Mouse (Mus musculus) spleen, adult 2 months (tissue): ENCODE measurements around the gene 2810004N23Rik. TPM values are rescaled to one million over a fixed set of nuclear protein-coding genes. Genes with fewer than 3 reads are reported as not detected.

ENCODE experiments used
- DNase-seq, 2 experiments: peaks; one replicate each; pipeline versions ENCODE4 v3.0.0 to v3.0.0-alpha.2; 2012 to 2021; ENCODE audit warnings: low spot score in 2 of 2, low read depth in 1 of 2
- H3K27ac ChIP-seq: fragments of 200-500 bp; 2 replicates; pipeline ENCODE4 v1.5.1; 2012; ENCODE audit warnings: low read length, inconsistent platforms; ENCODE audit not compliant: insufficient read depth
- H3K27me3 ChIP-seq: fragments of 200-500 bp; 2 replicates; pipeline ENCODE4 v1.6.1; 2012; ENCODE audit warnings: mild to moderate bottlenecking, moderate library complexity, low read length, inconsistent platforms; ENCODE audit not compliant: control insufficient read depth, insufficient read depth
- H3K36me3 ChIP-seq: fragments of 200-500 bp; 2 replicates; pipeline ENCODE4 v1.6.1; 2012; ENCODE audit warnings: mild to moderate bottlenecking, low read length, inconsistent platforms; ENCODE audit not compliant: control insufficient read depth, insufficient read depth
- H3K4me1 ChIP-seq: fragments of 200-500 bp; 2 replicates; pipeline ENCODE4 v1.6.1; 2011; ENCODE audit warnings: inconsistent platforms; ENCODE audit not compliant: control insufficient read depth, insufficient read depth, insufficient read length
- H3K4me3 ChIP-seq: fragments of 200-500 bp; 2 replicates; pipeline ENCODE4 v1.5.1; 2011; ENCODE audit warnings: mild to moderate bottlenecking, inconsistent platforms; ENCODE audit not compliant: insufficient read depth, insufficient read length; ENCODE audit errors: extremely low read depth
- CTCF ChIP-seq: fragments of 200-500 bp; IDR thresholded peaks from 2 replicates; pipeline ENCODE4 v1.5.1; 2011; ENCODE audit warnings: mild to moderate bottlenecking, inconsistent platforms; ENCODE audit not compliant: insufficient read depth, insufficient read length, insufficient replicate concordance; ENCODE audit errors: extremely low read depth
- POLR2A ChIP-seq: fragments of 200-500 bp; IDR thresholded peaks from 2 replicates; pipeline ENCODE4 v1.6.1; 2011; ENCODE audit warnings: low read depth, low read length, inconsistent platforms
- WGBS: fragments of 180-500 bp; shearing (Covaris S2); methylation state at CpG from one replicate; pipeline ENCODE4 v1.1.7; 2018; 5-methylcytosine and 5-hydroxymethylcytosine counted together
- polyA plus RNA-seq: library from polyadenylated mRNA; depleted of rRNA; stranded (reverse); fragments of >200 nt; gene quantifications from 2 replicates; pipeline ENCODE4 v1.2.3, GENCODE M21; 2012

2810004N23Rik gene
- polyA plus RNA-seq, 1 experiment = 8.2 TPM

DNA sequence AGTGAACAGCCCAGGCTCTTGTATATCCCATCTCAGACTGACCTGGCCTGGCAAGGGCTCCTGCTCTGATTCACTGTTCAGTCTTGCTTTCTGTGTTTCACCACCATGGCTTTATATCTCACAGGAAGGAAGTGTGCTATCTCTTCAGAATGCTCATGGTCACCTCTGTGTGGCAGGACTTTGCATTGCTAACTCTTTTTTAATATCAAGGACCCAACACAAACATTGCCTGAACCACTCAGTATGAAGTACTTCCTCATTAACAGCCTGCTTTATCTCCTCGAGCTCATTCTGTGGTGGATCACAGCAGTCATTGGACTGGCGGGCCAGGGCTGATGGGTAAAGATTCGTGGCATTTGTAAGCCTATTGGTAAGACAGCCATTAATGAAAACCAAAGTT lies 3.7 kb upstream of the 2810004N23Rik start:
- H3K27me3 ChIP-seq = no peaks in the 10 kb centered on the region
- no peak for DNase-seq
- no peak overlapping the region for H3K4me3 ChIP-seq
- peaks cover 5% of the 10 kb centered on the region for H3K36me3 ChIP-seq
- H3K4me1 ChIP-seq = peaks cover 14% of the 10 kb centered on the region; the same call in 1 of the 2 replicates
- WGBS = 37% methylated on average over 3 of the region's 3 CpGs
- no peak overlapping the region for H3K27ac ChIP-seq
- no peak for TF ChIP-seq POLR2A
- no peak for TF ChIP-seq CTCF

DNA sequence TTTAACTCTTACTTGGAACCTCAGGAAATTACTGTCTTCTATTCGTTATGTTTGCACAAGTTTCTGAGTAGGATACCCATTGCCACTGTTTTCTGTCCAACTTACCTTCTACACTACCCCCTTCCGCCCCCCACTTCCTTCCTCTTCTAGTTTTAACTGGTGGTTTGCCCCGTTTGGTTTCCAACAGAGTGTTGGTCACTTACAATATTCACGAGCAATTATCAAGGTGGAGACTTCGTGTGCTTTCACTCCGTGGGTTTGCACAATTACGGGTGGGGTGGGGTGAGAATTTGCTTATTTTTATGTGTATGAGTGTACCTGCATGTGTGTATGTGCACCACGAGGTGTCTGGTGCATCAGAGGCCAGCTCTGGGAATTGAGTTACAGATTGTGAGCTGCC lies 809 bp upstream of the 2810004N23Rik start:
- no peak for DNase-seq
- peaks cover 14% of the 10 kb centered on the region; the same call in 1 of the 2 replicates for H3K4me1 ChIP-seq
- no peaks in the 10 kb centered on the region for H3K27me3 ChIP-seq
- H3K27ac ChIP-seq = peak overlapping the region; percentile 84
- peaks cover 2% of the 10 kb centered on the region for H3K36me3 ChIP-seq
- TF ChIP-seq CTCF = no peak
- no peak for TF ChIP-seq POLR2A
- WGBS = 1% methylated on average over 8 of the region's 8 CpGs
- peak overlapping the region; percentile 84 for H3K4me3 ChIP-seq

DNA sequence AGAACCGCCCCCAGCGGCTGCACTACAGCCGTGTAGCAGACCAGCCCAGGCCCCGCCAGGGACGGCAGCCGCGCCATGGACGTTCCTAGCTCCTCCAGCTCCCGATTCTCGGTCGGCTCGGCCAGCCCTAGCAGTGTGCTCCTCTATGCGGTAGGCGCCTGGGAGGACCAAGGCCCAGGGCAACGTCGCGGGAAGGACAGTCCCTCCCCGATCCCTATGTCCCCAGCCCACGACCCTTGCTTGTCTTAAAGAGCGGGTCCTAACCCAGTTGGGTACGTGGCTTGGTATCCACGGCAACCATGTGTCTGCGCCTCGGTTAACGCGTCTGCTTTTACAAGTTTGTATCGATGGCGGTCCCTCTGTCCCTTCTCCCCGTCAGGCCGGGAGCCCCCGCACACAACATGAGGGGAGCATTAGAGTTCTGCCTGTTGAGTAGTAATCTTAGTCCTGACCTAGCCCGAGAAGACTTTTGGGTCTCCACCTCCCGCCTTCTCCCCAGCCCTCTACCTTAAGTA lies 300 bp upstream of the 2810004N23Rik start:
- peak overlapping the region; percentile 84 for H3K27ac ChIP-seq
- no peak for DNase-seq

DNA sequence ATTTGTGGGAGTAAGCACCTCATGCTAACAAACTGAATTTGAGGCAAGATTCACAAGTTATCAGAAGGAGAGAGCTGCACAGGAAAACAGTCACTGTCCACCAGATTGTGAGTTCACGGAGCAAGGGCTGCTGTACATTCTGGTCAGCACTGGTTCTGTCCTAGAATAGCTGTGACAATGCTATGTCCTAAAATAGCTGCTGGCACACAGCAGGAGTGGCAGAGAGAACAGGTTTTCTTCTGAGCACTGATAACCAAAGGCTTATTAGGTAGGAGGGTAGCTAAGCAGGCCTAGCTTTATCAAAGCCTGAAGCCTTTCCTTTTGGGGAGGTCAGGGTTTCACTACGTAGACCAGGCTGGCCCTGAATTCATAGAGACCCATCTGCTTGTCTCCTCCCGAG lies 2.7 kb downstream of the 2810004N23Rik start:
- H3K4me1 ChIP-seq = peaks cover 5% of the 10 kb centered on the region; the same call in 1 of the 2 replicates
- no peaks in the 10 kb centered on the region for H3K27me3 ChIP-seq
- H3K4me3 ChIP-seq = no peak overlapping the region
- H3K36me3 ChIP-seq = peaks cover 8% of the 10 kb centered on the region
- DNase-seq = no peak
- whole genome bisulfite sequencing = 87% methylated on average over 3 of the region's 3 CpGs
- no peak for TF ChIP-seq POLR2A
- TF ChIP-seq CTCF = no peak
- no peak overlapping the region for H3K27ac ChIP-seq

More for the DNA sequence above, 300 bp upstream of the 2810004N23Rik start:
- TF ChIP-seq POLR2A (no peak), CTCF (no peak)
- 0% methylated on average over 33 of the region's 33 CpGs for WGBS
- Histone ChIP-seq H3K36me3 (peaks cover 2% of the 10 kb centered on the region), H3K27me3 (no peaks in the 10 kb centered on the region), H3K4me1 (peaks cover 14% of the 10 kb centered on the region; the same call in 1 of the 2 replicates), H3K4me3 (peak overlapping the region; percentile 84)

DNA sequence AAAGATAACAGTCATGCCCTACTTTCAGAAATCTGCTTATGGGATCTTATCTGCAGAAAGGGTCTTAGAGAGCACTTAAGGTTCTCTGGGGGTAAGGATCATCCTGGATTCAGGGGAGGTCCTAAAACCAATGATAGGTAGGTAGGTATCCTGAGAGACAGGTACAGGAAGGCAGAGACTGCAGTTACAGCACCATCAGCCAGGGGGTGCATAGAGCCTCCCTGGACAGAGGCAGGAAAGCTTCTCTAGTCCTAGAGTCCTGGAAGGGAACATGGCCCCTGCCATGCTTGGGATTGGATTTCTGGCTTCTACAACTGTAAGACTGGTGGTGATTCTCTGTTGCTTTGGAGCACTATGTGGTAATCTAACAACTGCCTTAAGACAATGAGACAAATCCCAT lies 3.5 kb downstream of the 2810004N23Rik start:
- Histone ChIP-seq H3K27me3 (no peaks in the 10 kb centered on the region), H3K4me1 (peaks cover 2% of the 10 kb centered on the region; the same call in 1 of the 2 replicates), H3K36me3 (peaks cover 8% of the 10 kb centered on the region), H3K4me3 (no peak overlapping the region), H3K27ac (no peak overlapping the region)
- peak in 1 of 2 experiments; percentile 37 for DNase-seq
- peak; percentile 55; the same call in 1 of the 2 replicates for TF ChIP-seq CTCF
- no peak for TF ChIP-seq POLR2A

DNA sequence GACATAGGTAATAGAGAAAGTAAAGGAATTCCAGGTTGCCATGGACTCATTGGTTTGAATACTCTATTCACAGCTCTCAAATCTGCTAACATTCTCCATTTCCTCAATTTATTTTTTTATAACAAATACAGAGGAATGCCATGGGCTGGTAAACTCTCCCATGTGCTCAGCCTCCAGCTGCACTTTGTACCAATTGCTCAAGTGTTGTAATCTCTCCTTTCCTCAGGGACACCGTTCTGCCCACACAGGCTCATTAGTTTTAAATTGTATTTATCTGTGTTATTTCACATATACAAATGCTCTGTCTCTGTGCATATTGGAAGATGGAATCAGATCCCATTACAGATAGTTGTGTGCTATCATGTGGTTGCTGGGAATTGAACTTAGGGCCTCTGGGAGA lies 9.4 kb downstream of the 2810004N23Rik start:
- no peaks in the 10 kb centered on the region for H3K4me1 ChIP-seq
- H3K4me3 ChIP-seq = no peak overlapping the region
- H3K27me3 ChIP-seq = no peaks in the 10 kb centered on the region
- DNase-seq = no peak
- WGBS = 90% methylated on average over 1 of the region's 1 CpGs
- H3K36me3 ChIP-seq = peaks cover 7% of the 10 kb centered on the region
- no peak overlapping the region for H3K27ac ChIP-seq
- no peak for TF ChIP-seq CTCF
- no peak for TF ChIP-seq POLR2A

DNA sequence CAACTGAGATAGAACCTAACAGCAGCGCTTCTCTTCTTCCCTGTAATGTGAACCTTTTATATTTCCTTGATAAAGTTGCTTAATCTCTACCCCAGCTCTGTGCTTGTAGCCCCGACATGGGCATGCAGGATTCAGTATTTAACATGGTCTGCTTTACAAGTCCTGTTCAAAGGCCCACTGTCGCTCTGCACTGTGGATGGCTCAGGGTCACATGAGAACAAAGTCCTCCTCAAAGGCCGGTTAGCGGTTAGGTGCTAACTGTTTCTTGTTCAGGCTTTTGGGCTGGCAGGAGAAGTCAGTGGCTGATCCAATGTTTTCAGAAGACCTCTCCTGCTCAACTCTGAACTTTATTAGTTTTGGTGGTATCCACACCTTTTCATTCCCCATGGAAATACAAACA lies 17.3 kb downstream of the 2810004N23Rik start:
- no peak for DNase-seq
- no peak overlapping the region for H3K4me3 ChIP-seq
- H3K27ac ChIP-seq = no peak overlapping the region
- no peak for TF ChIP-seq CTCF
- TF ChIP-seq POLR2A = no peak
- 92% methylated on average over 5 of the region's 5 CpGs for WGBS
- H3K4me1 ChIP-seq = no peaks in the 10 kb centered on the region
- H3K36me3 ChIP-seq = peaks cover 7% of the 10 kb centered on the region
- H3K27me3 ChIP-seq = no peaks in the 10 kb centered on the region
